In genomic region chrX:11763351-11764082, GRCm38 (mm10) we compare ENCODE assay signal across 12 mouse cellular contexts.
DNase-seq lines count a peak whose midpoint lies in the region; ATAC-seq and TF ChIP-seq lines count a peak whose summit lies in the region.
"Had no signal": no experiment of that assay in that cellular context is flagged by ENCODE, and none has a peak within 500 bp of the region (broad histone marks: within the 10 kb centered on the region; RNA-seq: fewer than 3 reads in every experiment).

No protein-coding gene starts in this region.

- H3K9me3 ChIP-seq in forebrain, embryonic 13.5 days (replicated peaks), result no peaks in the 10 kb centered on the region
- H3K9me3 ChIP-seq in forebrain, embryonic 12.5 days, result no peaks in the 10 kb centered on the region
- no peaks in the 10 kb centered on the region for H3K9me3 ChIP-seq in kidney, embryonic 16.5 days (ENCODE audit: low read length)
- H3K9me3 ChIP-seq: embryonic facial prominence, embryonic 12.5 days; hindbrain, embryonic 15.5 days; kidney, embryonic 15.5 days had no signal

- WGBS in forebrain, embryonic 13.5 days, result 72% methylated on average over 17 of the region's 17 CpGs
- WGBS in forebrain, embryonic 12.5 days, result 75% methylated on average over 17 of the region's 17 CpGs
- 76% methylated on average over 17 of the region's 17 CpGs for WGBS in kidney, embryonic 16.5 days

- H3K4me3 ChIP-seq in forebrain, embryonic 13.5 days, result no peak overlapping the region
- H3K4me3 ChIP-seq in forebrain, embryonic 12.5 days (replicated peaks), result no peak overlapping the region
- no peak overlapping the region for H3K4me3 ChIP-seq in layer of hippocampus, adult 2 months
- no peak overlapping the region for H3K4me3 ChIP-seq in kidney, embryonic 16.5 days (ENCODE audit: low read length)
- H3K4me3 ChIP-seq: embryonic facial prominence, embryonic 12.5 days; hindbrain, embryonic 15.5 days; kidney, embryonic 15.5 days had no signal

- no peaks in the 10 kb centered on the region for H3K4me1 ChIP-seq in forebrain, embryonic 13.5 days
- no peaks in the 10 kb centered on the region for H3K4me1 ChIP-seq in forebrain, embryonic 12.5 days
- no peaks in the 10 kb centered on the region for H3K4me1 ChIP-seq in kidney, embryonic 16.5 days (ENCODE audit: insufficient read depth, low read length)
- H3K4me1 ChIP-seq: embryonic facial prominence, embryonic 12.5 days; hindbrain, embryonic 15.5 days; kidney, embryonic 15.5 days had no signal

- H3K27ac ChIP-seq in forebrain, embryonic 13.5 days, result no peak overlapping the region
- H3K27ac ChIP-seq in forebrain, embryonic 12.5 days, result no peak overlapping the region
- no peak overlapping the region for H3K27ac ChIP-seq in layer of hippocampus, adult 2 months
- no peak overlapping the region for H3K27ac ChIP-seq in kidney, embryonic 16.5 days (ENCODE audit: low read length)
- H3K27ac ChIP-seq: embryonic facial prominence, embryonic 12.5 days; hindbrain, embryonic 15.5 days; kidney, embryonic 15.5 days; liver, embryonic 14.5 days had no signal

- H3K36me3 ChIP-seq in forebrain, embryonic 13.5 days (ENCODE audit: poor library complexity, severe bottlenecking), result no peaks in the 10 kb centered on the region
- no peaks in the 10 kb centered on the region for H3K36me3 ChIP-seq in forebrain, embryonic 12.5 days (replicated peaks)
- H3K36me3 ChIP-seq in kidney, embryonic 16.5 days (ENCODE audit: insufficient read depth, low read length), result no peaks in the 10 kb centered on the region
- H3K36me3 ChIP-seq: embryonic facial prominence, embryonic 12.5 days; hindbrain, embryonic 15.5 days; kidney, embryonic 15.5 days had no signal

- H3K4me2 ChIP-seq in forebrain, embryonic 13.5 days, result no peak overlapping the region
- no peak overlapping the region for H3K4me2 ChIP-seq in forebrain, embryonic 12.5 days
- H3K4me2 ChIP-seq in kidney, embryonic 16.5 days (replicated peaks; ENCODE audit: low read depth, low read length), result no peak overlapping the region
- H3K4me2 ChIP-seq: embryonic facial prominence, embryonic 12.5 days; hindbrain, embryonic 15.5 days; kidney, embryonic 15.5 days had no signal

- no peaks in the 10 kb centered on the region for H3K27me3 ChIP-seq in forebrain, embryonic 13.5 days
- peaks cover 19% of the 10 kb centered on the region; the same call in 1 of the 2 replicates for H3K27me3 ChIP-seq in forebrain, embryonic 12.5 days
- peaks cover 13% of the 10 kb centered on the region; the same call in 1 of the 2 replicates for H3K27me3 ChIP-seq in kidney, embryonic 16.5 days (ENCODE audit: insufficient read depth, low read length)
- H3K27me3 ChIP-seq: embryonic facial prominence, embryonic 12.5 days; hindbrain, embryonic 15.5 days had no signal

- no peak overlapping the region for H3K9ac ChIP-seq in forebrain, embryonic 13.5 days
- no peak overlapping the region for H3K9ac ChIP-seq in forebrain, embryonic 12.5 days
- no peak overlapping the region for H3K9ac ChIP-seq in kidney, embryonic 16.5 days (replicated peaks; ENCODE audit: low read length)
- H3K9ac ChIP-seq: embryonic facial prominence, embryonic 12.5 days; hindbrain, embryonic 15.5 days; kidney, embryonic 15.5 days; liver, embryonic 14.5 days had no signal

- DNase-seq in lung, postnatal 10 days, result peak; percentile 16
- DNase-seq in lung, postnatal 36 days, result no peak
- DNase-seq in layer of hippocampus, adult 2 months (ENCODE audit: low spot score in 2 of 2), result peak; percentile 14 to 51
- peak; percentile 35 to 48 for DNase-seq in right cerebral cortex, postnatal 10 days (ENCODE audit: low spot score in 2 of 2)
- DNase-seq in kidney, postnatal 25 days, result no peak

- no peak for TF ChIP-seq CTCF in layer of hippocampus, adult 2 months (conservative IDR thresholded peaks at IDR 0.05)

- ATAC-seq in forebrain, embryonic 13.5 days, result peak; percentile 43; the same call in 1 of the 2 replicates
- no peak for ATAC-seq in forebrain, embryonic 12.5 days (ENCODE audit: low FRiP score)
- no peak for ATAC-seq in kidney, embryonic 16.5 days (ENCODE audit: low FRiP score, low TSS enrichment)

Comparison
In these comparisons a context has a peak if more than half of its experiments do, and no peak if none do; other contexts are left out.
1. DNase-seq: peak in lung, postnatal 10 days (single experiment), layer of hippocampus, adult 2 months (2 of 2) and right cerebral cortex, postnatal 10 days (2 of 2); none in lung, postnatal 36 days (single experiment) and kidney, postnatal 25 days (0 of 2).